Mouse (Mus musculus) CH12.LX (cell line): Measurements from ENCODE around the gene Bid. TPM values are rescaled to one million over a fixed set of nuclear protein-coding genes. Genes with fewer than 3 reads are reported as not detected.

Experiments used
- DNase-seq: peaks from one replicate; pipeline ENCODE4 v3.0.0-alpha.2; 2013; ENCODE audit errors: extremely low read depth
- H3K27ac ChIP-seq: 2 replicates; pipeline ENCODE4 v1.5.1; 2012; ENCODE audit warnings: low read depth, mild to moderate bottlenecking, control low read depth, moderate library complexity; ENCODE audit not compliant: insufficient read depth
- H3K27me3 ChIP-seq: replicated peaks from 2 replicates; pipeline ENCODE3; 2012; ENCODE audit warnings: inconsistent platforms
- H3K36me3 ChIP-seq, 2 experiments: replicated peaks in 1 of 2; 2 replicates each; pipeline versions ENCODE3 to v1.6.1; 2012; ENCODE audit warnings: inconsistent platforms in 1 of 2, low read length in 1 of 2, mild to moderate bottlenecking in 1 of 2, mixed read lengths in 1 of 2, moderate library complexity in 1 of 2; ENCODE audit not compliant: control insufficient read depth in 1 of 2, insufficient read depth in 1 of 2
- H3K4me1 ChIP-seq, 2 experiments: 2 replicates each; pipeline ENCODE4 v1.6.1; 2012; ENCODE audit warnings: inconsistent platforms in 1 of 2, moderate library complexity in 1 of 2; ENCODE audit not compliant: insufficient read depth in 2 of 2, control insufficient read depth in 1 of 2
- H3K4me2 ChIP-seq: 2 replicates; pipeline ENCODE4 v1.6.1; 2012; ENCODE audit warnings: low read depth, mild to moderate bottlenecking, control low read depth; ENCODE audit not compliant: poor library complexity, insufficient read depth, severe bottlenecking
- H3K4me3 ChIP-seq, 3 experiments: fragments of 150-350 bp in 1 of 3; sonication (generic) in 1 of 3; replicated peaks in 1 of 3; 2 replicates each; pipeline versions ENCODE3 to v1.5.1; 2011 to 2012; ENCODE audit warnings: low read depth in 2 of 3, low read length in 2 of 3, mild to moderate bottlenecking in 2 of 3, moderate library complexity in 2 of 3, control low read depth in 1 of 3, improper control_type of control experiment in 1 of 3, inconsistent platforms in 1 of 3, mixed read lengths in 1 of 3; ENCODE audit not compliant: poor library complexity in 1 of 3
- H3K79me2 ChIP-seq: replicated peaks from 2 replicates; pipeline ENCODE4 v1.6.1; 2012; ENCODE audit warnings: mild to moderate bottlenecking, moderate library complexity; ENCODE audit not compliant: control insufficient read depth, poor library complexity, insufficient read depth, severe bottlenecking; ENCODE audit errors: extremely low read depth
- H3K9ac ChIP-seq: 2 replicates; pipeline ENCODE4 v1.6.1; 2012; ENCODE audit warnings: low read depth, mild to moderate bottlenecking, control low read depth, moderate library complexity; ENCODE audit not compliant: insufficient read depth
- H3K9me3 ChIP-seq: replicated peaks from 2 replicates; pipeline ENCODE3; 2012; ENCODE audit warnings: low read length, inconsistent platforms, mixed read lengths
- BHLHE40 ChIP-seq: IDR thresholded peaks from 2 replicates; pipeline ENCODE4 v1.6.1; 2011; ENCODE audit warnings: mild to moderate bottlenecking, low read depth, low read length, improper control_type of control experiment
- CHD2 ChIP-seq: IDR thresholded peaks from 2 replicates; pipeline ENCODE4 v1.6.1; 2011; ENCODE audit warnings: low read length, improper control_type of control experiment
- CTCF ChIP-seq, 2 experiments: IDR thresholded peaks in 1 of 2; conservative IDR thresholded peaks in 1 of 2; 2 replicates each; pipeline ENCODE4 v1.5.1; 2011 to 2012; ENCODE audit warnings: low read depth in 2 of 2, low read length in 2 of 2, improper control_type of control experiment in 1 of 2, inconsistent platforms in 1 of 2, mild to moderate bottlenecking in 1 of 2, moderate library complexity in 1 of 2
- ELF1 ChIP-seq: IDR thresholded peaks from 2 replicates; pipeline ENCODE4 v1.6.1; 2014; ENCODE audit warnings: low read depth, mild to moderate bottlenecking, inconsistent platforms, low read length, improper control_type of control experiment
- EP300 ChIP-seq: IDR thresholded peaks from 2 replicates; pipeline ENCODE4 v1.6.1; 2011; ENCODE audit warnings: low read length, improper control_type of control experiment
- ETS1 ChIP-seq: conservative IDR thresholded peaks from 2 replicates; pipeline ENCODE4 v1.6.1; 2012; ENCODE audit warnings: low read depth, mild to moderate bottlenecking, inconsistent platforms, low read length, improper control_type of control experiment, moderate library complexity
- GABPA ChIP-seq: IDR thresholded peaks from 2 replicates; pipeline ENCODE4 v1.6.1; 2012; ENCODE audit warnings: low read depth, low read length, improper control_type of control experiment, inconsistent platforms; ENCODE audit not compliant: insufficient replicate concordance
- IRF4 ChIP-seq: IDR thresholded peaks from 2 replicates; pipeline ENCODE4 v1.6.1; 2014; ENCODE audit warnings: low read depth, mild to moderate bottlenecking, inconsistent platforms, low read length, improper control_type of control experiment
- JUN ChIP-seq: IDR thresholded peaks from 2 replicates; pipeline ENCODE4 v1.6.1; 2011; ENCODE audit warnings: low read depth, mild to moderate bottlenecking, low read length, improper control_type of control experiment, moderate library complexity; ENCODE audit not compliant: insufficient read depth
- JUND ChIP-seq: conservative IDR thresholded peaks from 2 replicates; pipeline ENCODE4 v1.6.1; 2011; ENCODE audit warnings: low read depth, low read length, improper control_type of control experiment
- MAFK ChIP-seq: IDR thresholded peaks from 2 replicates; pipeline ENCODE4 v1.6.1; 2011; ENCODE audit warnings: low read length, improper control_type of control experiment; ENCODE audit not compliant: insufficient replicate concordance
- MAX ChIP-seq: IDR thresholded peaks from 2 replicates; pipeline ENCODE4 v1.6.1; 2011; ENCODE audit warnings: low read length, improper control_type of control experiment
- MXI1 ChIP-seq: IDR thresholded peaks from 2 replicates; pipeline ENCODE4 v1.6.1; 2011; ENCODE audit warnings: mild to moderate bottlenecking, low read depth, low read length, improper control_type of control experiment
- MYC ChIP-seq: IDR thresholded peaks from 2 replicates; pipeline ENCODE4 v1.6.1; 2011; ENCODE audit warnings: low read depth, mild to moderate bottlenecking, improper control_type of control experiment, low read length
- NRF1 ChIP-seq: IDR thresholded peaks from 2 replicates; pipeline ENCODE4 v1.6.1; 2014; ENCODE audit warnings: low read depth, mild to moderate bottlenecking, inconsistent platforms, low read length, improper control_type of control experiment, moderate library complexity
- POLR2A ChIP-seq: IDR thresholded peaks from 2 replicates; pipeline ENCODE4 v1.6.1; 2011; ENCODE audit warnings: low read depth, mild to moderate bottlenecking, improper control_type of control experiment, low read length
- POLR2AphosphoS2 ChIP-seq: IDR thresholded peaks from 2 replicates; pipeline ENCODE4 v1.6.1; 2011; ENCODE audit warnings: low read depth, low read length, improper control_type of control experiment
- RCOR1 ChIP-seq: conservative IDR thresholded peaks from 2 replicates; pipeline ENCODE4 v1.6.1; 2012; ENCODE audit warnings: low read depth, mild to moderate bottlenecking, inconsistent platforms, low read length, improper control_type of control experiment
- SIN3A ChIP-seq: IDR thresholded peaks from 2 replicates; pipeline ENCODE4 v1.6.1; 2012; ENCODE audit warnings: low read length, improper control_type of control experiment, inconsistent platforms
- SMC3 ChIP-seq: IDR thresholded peaks from 2 replicates; pipeline ENCODE4 v1.6.1; 2011; ENCODE audit warnings: low read depth, low read length, improper control_type of control experiment
- TBP ChIP-seq: conservative IDR thresholded peaks from 2 replicates; pipeline ENCODE4 v1.6.1; 2011; ENCODE audit warnings: low read depth, low read length, improper control_type of control experiment
- UBTF ChIP-seq: IDR thresholded peaks from 2 replicates; pipeline ENCODE4 v1.6.1; 2012; ENCODE audit warnings: low read depth, mild to moderate bottlenecking, inconsistent platforms, low read length, improper control_type of control experiment, moderate library complexity
- USF2 ChIP-seq: conservative IDR thresholded peaks from 2 replicates; pipeline ENCODE4 v1.6.1; 2011; ENCODE audit warnings: low read depth, low read length, improper control_type of control experiment
- ZKSCAN1 ChIP-seq: IDR thresholded peaks from 2 replicates; pipeline ENCODE4 v1.6.1; 2012; ENCODE audit warnings: low read depth, inconsistent platforms, low read length, improper control_type of control experiment, borderline replicate concordance
- ZMIZ1 ChIP-seq: IDR thresholded peaks from 2 replicates; pipeline ENCODE4 v1.6.1; 2012; ENCODE audit warnings: low read depth, mild to moderate bottlenecking, inconsistent platforms, low read length, improper control_type of control experiment
- ZNF384 ChIP-seq: IDR thresholded peaks from 2 replicates; pipeline ENCODE4 v1.6.1; 2012; ENCODE audit warnings: low read depth, low read length, improper control_type of control experiment, inconsistent platforms
- dilution Hi-C: fragments of 300-500 bp; cut with MboI; formaldehyde crosslinking; loops from 2 replicates; pipeline ENCODE4 v1.14.3; 2020; ENCODE audit warnings: low sequenced_read_pairs; ENCODE audit not compliant: extremely low pct_unique_long_range_greater_than_20kb, extremely low pct_ligation_motif_present
- in situ Hi-C: fragments of 300-500 bp; cut with MboI; formaldehyde crosslinking; loops from 3 replicates; pipeline ENCODE4 v1.14.3; 2019; ENCODE audit warnings: low sequenced_read_pairs, low pct_ligation_motif_present, low pct_unique_long_range_greater_than_20kb, mixed read lengths
- polyA plus RNA-seq: library from polyadenylated mRNA; unstranded; fragments of >175 nt; gene quantifications from 2 replicates; pipeline ENCODE4 v1.2.1, GENCODE M21; 2012; ENCODE audit warnings: low read depth; ENCODE audit not compliant: insufficient read length
- total RNA-seq, 2 experiments: library from RNA; depleted of rRNA; stranded (reverse); fragments of 300-350 nt in 1 of 2; fragments of >200 nt in 1 of 2; gene quantifications; 2 replicates each; pipeline ENCODE4 v1.2.3; 2012 to 2014

The Bid gene
- total and polyA plus RNA-seq, 3 experiments: 102 to 148 (median 144) TPM

- in situ Hi-C loops: no loop called here
- peaks cover 61 to 82% of the 10 kb centered on the region in 2 experiments for H3K36me3 ChIP-seq
- peaks cover 12 to 64% of the 10 kb centered on the region in 2 experiments for H3K4me1 ChIP-seq
- no peak for TF ChIP-seq MAFK
- no peak for TF ChIP-seq ZNF384
- peak; percentile 18; the same call in 1 of the 2 replicates for TF ChIP-seq POLR2A
- peak overlapping the region; percentile 92; the same call in 1 of the 2 replicates for H3K27ac ChIP-seq
- peak overlapping the region; percentile 91 for H3K4me2 ChIP-seq
- peak overlapping the region; percentile 21; the same call in 1 of the 2 replicates for H3K9ac ChIP-seq
- no peaks in the 10 kb centered on the region for H3K9me3 ChIP-seq
- H3K27me3 ChIP-seq: no peaks in the 10 kb centered on the region
- H3K4me3 ChIP-seq: peak overlapping the region in 1 of 3 experiments; percentile 64
- peaks cover 61% of the 10 kb centered on the region for H3K79me2 ChIP-seq
- DNase-seq: no peak
- dilution Hi-C loops: no loop called here
Measured at GRCm38 (mm10) chr6:120943964-120944363, 27.3 kb upstream of the Bid start.

- in situ Hi-C loops (no loop called here), dilution Hi-C loops (no loop called here)
- Histone ChIP-seq H3K4me3 (peak overlapping the region in 2 of 3 experiments; percentile 11 to 64), H3K36me3 (peaks cover 57 to 78% of the 10 kb centered on the region in 2 experiments), H3K27me3 (no peaks in the 10 kb centered on the region), H3K9me3 (no peaks in the 10 kb centered on the region), H3K4me2 (peak overlapping the region; percentile 91), H3K9ac (peak overlapping the region; percentile 21; the same call in 1 of the 2 replicates), H3K27ac (peak overlapping the region; percentile 92), H3K79me2 (peaks cover 61% of the 10 kb centered on the region), H3K4me1 (peaks cover 12 to 60% of the 10 kb centered on the region in 2 experiments)
- no peak for TF ChIP-seq MYC
- no peak for TF ChIP-seq ZNF384
- no peak for TF ChIP-seq UBTF
- TF ChIP-seq JUN: no peak
- TF ChIP-seq POLR2AphosphoS2: no peak; the same call in 1 of the 2 replicates
- TF ChIP-seq NRF1: no peak
- TF ChIP-seq CHD2: no peak
- TF ChIP-seq JUND: no peak
- TF ChIP-seq USF2: no peak
- no peak for TF ChIP-seq ZKSCAN1
- TF ChIP-seq CTCF (conservative IDR thresholded peaks at IDR 0.05 in 1 of 2, IDR thresholded peaks at IDR 0.05 in 1 of 2; ENCODE audit: low read depth in 2 of 2, low read length in 2 of 2): no peak
- no peak for TF ChIP-seq ZMIZ1
- no peak for TF ChIP-seq RCOR1
- no peak for DNase-seq
Measured at GRCm38 (mm10) chr6:120943551-120943950, 26.9 kb upstream of the Bid start.

- peak overlapping the region; percentile 91 for H3K4me2 ChIP-seq
- DNase-seq: peak; percentile 85
- dilution Hi-C loops: no loop called here
- peak overlapping the region; percentile 89 for H3K9ac ChIP-seq
- peaks cover 12 to 55% of the 10 kb centered on the region in 2 experiments for H3K4me1 ChIP-seq
- in situ Hi-C loops: no loop called here
- H3K9me3 ChIP-seq: no peaks in the 10 kb centered on the region
- no peaks in the 10 kb centered on the region for H3K27me3 ChIP-seq
- peak overlapping the region; percentile 31 to 64 (median 46) for H3K4me3 ChIP-seq
- H3K36me3 ChIP-seq: peaks cover 54 to 74% of the 10 kb centered on the region in 2 experiments
- peaks cover 61% of the 10 kb centered on the region for H3K79me2 ChIP-seq
- H3K27ac ChIP-seq: peak overlapping the region; percentile 92
- TF ChIP-seq POLR2AphosphoS2 (peak; percentile 94), IRF4 (peak; percentile 15; the same call in 1 of the 2 replicates), ZMIZ1 (peak; percentile 98), SIN3A (peak; percentile 79), MAX (peak; percentile 79), MXI1 (peak; percentile 70; the same call in 1 of the 2 replicates), SMC3 (no peak; the same call in 1 of the 2 replicates), ELF1 (0 out of 2 replicates have a peak, but pooled peaks have one; percentile 44), EP300 (peak; percentile 62), UBTF (no peak), CHD2 (peak; percentile 61), MYC (peak; percentile 87), GABPA (no peak), MAFK (no peak), TBP (peak; percentile 94), BHLHE40 (0 out of 2 replicates have a peak, but pooled peaks have one; percentile 51), ETS1 (peak; percentile 66)
Measured at GRCm38 (mm10) chr6:120943079-120943478, 26.4 kb upstream of the Bid start.
